Mouse (Mus musculus): ENCODE measurements at regions not wholly inside any gene's neighbourhood (a gene's known extent, or its start where the extent isn't known, plus 50 kb on each side); places are given as distances from the start of the nearest gene placed in this dataset.

DNA sequence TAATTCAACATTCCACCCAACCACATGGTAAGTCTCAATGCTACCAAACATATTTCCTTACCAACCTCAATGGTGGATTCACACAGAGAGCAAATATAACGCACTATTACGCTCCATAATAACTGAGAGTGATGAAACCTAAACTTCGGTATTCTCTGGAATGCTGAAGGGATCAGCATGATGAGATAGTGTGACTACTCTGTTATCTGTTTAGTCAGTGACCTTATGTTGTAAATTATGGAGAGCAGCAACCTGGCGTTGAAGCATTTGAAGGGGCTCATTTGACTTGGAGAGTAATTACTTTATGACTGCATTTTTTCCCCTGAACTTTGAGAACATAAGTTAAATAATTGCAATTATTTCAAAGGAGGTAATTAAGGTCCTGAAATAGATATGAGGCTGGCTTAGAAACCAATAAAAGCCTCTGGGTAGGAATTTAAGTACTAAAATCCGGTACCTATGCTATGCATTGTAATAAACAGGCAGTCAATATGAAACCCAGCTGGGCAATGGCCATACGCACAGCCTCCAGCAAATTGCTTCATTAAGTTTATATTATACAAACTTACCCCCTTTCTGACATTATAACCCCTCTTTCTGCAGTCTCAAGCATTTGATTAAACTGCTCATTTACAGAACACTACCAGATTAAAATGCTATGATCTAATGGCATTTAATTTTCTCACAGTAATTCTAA lies 1378.9 kb upstream of the Jmjd1c start:
- no peak for DNase-seq (ENCODE audit: low spot score in 2 of 2)

DNA sequence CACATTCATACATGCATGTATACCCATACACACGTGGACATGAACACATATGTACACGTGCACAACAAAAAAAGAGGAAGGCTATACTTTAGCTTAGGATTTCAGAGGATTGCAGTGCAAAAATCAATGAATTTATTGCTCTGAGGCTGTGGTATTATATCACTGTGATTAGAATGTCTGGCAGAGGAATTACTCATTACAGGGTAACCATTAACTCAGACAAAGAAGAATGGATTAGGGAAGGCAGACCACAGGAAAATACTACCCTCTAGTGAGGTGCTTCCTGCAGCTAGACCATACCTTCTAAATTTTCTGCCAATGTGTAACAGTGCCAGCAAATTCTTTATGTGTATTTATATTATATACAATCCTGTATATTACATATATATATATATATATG lies 1373.4 kb upstream of the Jmjd1c start:
- DNase-seq (ENCODE audit: low spot score in 2 of 2): no peak

DNA sequence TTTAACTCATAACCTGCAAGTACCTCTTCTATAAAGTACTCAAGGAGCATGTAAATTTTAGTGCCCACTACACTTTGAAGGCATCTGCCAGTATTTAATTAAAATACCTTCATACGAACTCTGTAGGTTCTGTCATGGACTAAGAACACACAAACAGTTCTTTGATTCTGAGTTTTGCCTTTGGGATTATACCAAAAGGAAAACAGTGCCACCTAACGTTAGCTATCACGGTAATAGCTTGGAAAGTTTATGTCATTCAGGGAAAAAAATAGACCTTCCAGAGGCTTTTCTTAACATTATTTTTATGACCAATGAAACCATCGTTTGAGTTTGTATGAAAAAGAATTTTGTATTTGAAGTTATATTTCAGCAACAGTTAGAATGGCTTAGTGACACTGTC lies 1326.5 kb upstream of the Jmjd1c start:
- DNase-seq (ENCODE audit: low spot score in 2 of 2): peak in 1 of 2 experiments; percentile 11

DNA sequence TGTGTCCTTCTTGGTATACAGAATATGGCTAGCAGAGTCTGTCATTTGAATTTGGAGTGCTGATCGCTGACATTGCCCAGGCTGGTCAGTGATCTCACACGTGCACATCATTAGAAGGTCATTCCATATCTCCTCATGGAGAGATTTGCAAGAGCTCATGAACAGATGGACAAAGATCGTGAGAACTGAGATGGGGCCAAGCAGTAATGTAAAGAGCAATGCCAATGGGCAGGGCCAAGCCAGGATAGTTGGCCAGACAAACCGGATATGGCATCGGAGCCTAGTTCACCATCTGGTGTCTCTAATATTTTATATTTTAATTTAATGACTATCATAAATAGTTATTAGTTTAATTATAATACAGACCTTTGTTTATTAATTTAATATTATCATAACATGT lies 1324.0 kb upstream of the Jmjd1c start:
- no peak for DNase-seq (ENCODE audit: low spot score in 2 of 2)

DNA sequence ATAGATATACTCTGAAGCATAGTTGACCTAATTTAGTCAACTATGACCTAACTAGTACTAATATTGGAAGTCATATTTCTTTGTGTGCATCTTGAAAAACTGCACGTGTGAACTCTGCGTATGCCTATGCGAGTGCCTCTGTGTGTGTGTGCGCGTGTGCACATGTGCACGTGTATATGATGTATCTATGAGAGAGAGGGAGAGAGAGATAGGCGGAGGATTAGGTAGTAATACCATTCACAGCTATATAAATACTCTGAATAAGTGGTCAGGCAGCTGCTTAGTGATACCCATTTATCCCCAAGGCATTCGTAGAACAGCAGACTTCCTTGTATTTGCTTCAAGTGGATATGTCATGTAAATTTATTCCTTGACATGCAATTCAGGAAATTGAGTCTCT lies 1310.9 kb upstream of the Jmjd1c start:
- DNase-seq (ENCODE audit: low spot score in 2 of 2): no peak
